Mouse (Mus musculus) right cerebral cortex, adult 18-20 months (tissue): ENCODE results near the gene Dmkn.

Experiments used
- DNase-seq: peaks from one replicate; pipeline ENCODE4 v3.0.0; 2022; ENCODE audit warnings: mixed read lengths

The Dmkn gene

GRCm38 (mm10) chr7:30765173-30765572, 1.6 kb downstream of the Dmkn start:
- DNase-seq: no peak

DNA sequence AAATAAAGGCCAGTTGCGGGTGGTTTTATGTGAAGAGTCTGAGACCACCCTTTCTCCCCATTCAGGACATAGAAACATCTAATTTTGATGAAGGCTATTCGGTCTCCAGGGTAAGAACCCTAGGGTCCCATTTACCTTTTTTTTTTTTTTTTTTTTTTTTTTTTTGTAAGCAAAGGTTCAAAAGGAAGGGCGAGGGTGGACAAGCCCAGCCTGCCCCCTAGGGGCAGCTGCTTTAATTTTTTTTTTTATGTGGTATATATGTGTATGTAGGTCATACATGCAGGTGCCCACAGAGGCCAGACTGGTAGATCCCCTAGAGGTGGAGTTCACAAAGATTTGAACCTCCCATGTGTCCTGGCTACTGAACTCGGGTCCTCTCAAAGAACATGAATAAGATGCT, 2.9 kb downstream of the Dmkn start:
- DNase-seq: no peak

DNA sequence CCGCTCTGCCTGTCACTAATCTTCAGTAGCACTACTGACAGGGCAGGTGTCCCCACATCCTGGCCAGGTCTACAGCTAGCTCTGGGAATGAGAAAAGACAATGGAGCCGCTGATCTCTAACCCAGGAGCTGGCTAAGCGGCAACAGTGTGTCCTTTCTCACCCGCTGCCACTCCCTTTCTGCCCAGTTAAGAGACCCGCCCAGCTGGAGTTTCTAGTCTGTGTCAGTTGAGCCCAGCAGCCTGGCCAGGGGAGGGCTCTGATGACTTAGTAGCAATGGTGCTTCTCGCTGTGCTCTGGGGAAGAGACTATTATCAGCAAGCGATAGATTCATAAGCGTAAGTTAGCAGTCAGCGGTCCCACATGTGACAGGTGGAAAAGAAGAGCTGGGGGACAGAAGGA, 5.7 kb downstream of the Dmkn start:
- DNase-seq: no peak

DNA sequence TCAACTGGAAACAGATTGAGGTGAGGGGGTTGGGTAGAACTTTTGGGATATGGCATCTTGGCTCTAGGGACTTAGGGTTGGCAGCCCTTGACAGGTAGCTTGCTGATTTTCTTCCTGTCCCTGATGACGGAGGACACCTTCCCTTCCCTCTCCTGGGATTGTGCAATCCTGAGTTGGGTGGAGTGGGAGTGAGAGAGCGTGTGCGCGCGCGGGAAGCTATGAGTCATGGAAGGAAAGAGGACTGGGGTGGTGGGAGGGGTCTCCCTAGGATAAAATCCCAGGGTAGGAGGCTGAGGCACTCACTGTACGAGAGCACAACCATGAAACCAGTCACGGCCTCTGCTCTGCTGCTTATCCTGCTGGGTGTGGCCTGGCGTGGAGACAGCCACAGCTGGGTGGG, 12.5 kb downstream of the Dmkn start:
- DNase-seq: peak; percentile 48

DNA sequence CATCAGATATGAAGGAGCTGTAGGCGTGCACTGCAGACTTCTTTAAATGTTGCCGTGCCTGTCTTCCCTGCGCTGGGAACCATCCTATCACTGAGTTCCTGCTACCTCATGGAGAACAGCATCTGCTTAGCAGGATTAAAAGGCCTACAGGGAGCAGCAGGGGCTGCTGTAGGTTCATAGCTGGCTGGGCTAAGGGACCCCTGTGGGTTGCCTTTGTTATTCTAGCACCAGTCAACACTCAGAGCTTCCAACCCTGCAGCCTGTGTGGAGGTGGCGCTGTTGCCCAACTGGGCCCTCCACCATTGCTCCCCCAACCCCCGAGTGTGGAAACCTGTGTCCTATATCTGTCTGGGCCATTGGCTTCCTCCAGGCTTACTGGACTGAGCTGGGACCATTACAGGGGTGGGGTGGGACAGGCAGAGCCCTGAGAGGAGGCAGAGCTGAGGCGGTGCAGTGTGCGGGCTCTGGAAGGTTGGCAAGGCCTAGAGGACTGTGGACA, 13.6 kb downstream of the Dmkn start:
- DNase-seq: no peak

DNA sequence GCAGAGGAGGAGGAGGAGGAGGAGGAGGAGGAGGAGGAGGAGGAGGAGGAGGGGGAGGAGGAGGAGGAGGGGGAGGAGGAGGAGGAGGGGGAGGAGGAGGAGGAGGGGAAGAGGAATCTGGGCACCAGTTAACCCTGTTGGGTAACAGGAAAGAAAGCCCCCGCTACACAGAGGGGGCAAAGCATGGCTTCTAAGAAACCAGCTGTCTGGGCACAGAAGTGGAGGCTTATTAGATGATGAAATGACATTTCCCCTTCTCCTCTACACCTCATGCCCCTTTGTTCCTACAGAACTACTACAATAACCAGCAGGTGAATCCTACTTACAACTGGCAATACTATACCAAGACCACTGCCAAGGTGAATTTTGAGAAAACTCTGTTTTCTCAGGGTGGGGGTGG, 14.4 kb downstream of the Dmkn start:
- DNase-seq: no peak

GRCm38 (mm10) chr7:30781792-30782191, 18.2 kb downstream of the Dmkn start:
- no peak for DNase-seq

DNA sequence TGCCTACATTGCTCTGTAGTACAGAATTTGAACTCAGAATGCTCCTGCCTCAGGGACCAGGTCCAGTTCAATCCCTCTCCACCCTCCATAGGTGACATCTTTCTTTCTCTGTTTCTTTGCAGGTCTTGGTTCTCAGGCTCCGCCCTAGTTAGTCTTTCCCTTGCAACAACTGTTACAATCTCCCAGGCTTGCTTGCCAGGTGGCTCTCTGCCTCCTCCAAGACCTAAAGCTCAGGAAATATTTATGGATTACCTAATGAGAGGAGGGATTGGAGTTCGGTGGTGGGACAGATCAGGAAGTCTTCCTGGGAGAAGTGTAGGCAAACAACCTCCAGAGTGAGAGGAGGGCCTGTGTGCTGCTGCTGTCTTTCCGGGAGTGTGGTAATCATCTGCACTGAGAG, 19.1 kb downstream of the Dmkn start:
- DNase-seq: no peak

DNA sequence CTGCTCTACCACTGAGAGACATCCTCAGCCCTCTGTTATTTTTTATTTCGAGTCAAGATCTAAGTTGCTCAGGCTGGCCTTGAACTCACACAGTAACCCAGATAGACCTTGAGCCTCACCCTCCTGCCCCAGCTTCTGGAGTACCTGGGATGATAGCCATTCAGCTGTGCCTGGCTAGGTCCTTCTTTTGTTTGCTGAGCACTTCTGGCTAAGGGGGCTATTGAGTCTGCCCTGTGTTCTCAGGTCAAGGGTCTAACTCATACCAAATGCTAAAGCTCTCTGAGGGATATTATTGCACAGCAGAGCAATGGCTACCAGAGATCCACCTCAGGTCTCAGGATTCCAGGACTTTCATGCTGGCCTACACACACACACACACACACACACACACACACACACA, 21.6 kb downstream of the Dmkn start:
- DNase-seq: no peak

GRCm38 (mm10) chr7:30785721-30786546, 22.4 kb downstream of the Dmkn start:
- DNase-seq: no peak

DNA sequence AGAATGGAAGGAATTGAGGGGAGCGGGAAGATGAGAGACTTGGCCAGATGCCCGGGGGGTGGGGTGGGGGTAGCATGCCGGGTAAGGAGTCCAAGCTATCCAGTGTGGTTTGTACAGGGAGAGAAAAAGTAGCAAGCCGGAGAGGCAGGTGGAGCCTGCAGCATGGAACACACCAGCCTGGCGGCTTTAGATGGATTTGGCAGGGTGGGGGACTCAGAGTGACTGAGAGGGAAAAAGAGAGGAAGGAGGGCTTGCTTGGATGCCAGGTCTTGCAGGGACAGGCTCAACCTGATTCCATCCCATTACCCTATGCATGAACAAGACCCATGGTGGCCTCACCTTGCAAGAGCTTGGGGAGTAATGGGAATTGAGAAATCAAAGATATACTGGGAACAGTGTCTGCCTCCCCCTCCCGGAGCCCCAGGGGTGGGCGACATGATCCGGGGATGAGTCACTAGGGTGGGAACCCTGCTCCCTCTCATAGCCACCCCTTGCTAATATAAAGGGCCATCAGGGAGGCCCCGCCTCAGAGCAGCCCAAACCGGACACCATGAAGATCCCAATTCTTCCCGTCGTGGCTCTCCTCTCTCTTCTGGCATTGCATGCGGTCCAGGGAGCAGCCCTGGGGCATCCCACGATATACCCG, 23.9 kb downstream of the Dmkn start, which contains the start of gene Krtdap:
Krtdap (plus strand) TSS at position 520 of the 646 bp plus-strand sequence.
- no peak for DNase-seq

GRCm38 (mm10) chr7:30790141-30790540, 26.6 kb downstream of the Dmkn start:
- no peak for DNase-seq

DNA sequence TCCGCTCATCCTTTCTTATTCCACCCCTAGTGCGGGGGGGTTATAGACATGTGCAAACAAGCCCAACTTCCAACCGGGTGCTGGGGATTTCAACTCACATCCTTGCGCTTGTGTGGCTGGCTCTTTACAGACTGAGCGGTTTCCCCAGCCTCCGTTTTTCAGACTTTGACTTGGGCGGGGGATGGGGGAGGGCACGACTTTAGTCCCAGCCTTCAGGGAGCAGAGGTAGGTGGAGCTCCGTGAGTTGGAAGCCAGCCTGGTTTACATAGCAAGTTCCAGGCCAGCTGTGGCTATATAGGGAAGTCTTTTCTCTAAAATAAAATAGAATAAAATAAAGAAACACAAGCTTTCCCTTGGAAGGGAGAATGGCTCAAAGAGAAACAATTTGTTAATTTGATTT, 28.4 kb downstream of the Dmkn start:
- DNase-seq: no peak

DNA sequence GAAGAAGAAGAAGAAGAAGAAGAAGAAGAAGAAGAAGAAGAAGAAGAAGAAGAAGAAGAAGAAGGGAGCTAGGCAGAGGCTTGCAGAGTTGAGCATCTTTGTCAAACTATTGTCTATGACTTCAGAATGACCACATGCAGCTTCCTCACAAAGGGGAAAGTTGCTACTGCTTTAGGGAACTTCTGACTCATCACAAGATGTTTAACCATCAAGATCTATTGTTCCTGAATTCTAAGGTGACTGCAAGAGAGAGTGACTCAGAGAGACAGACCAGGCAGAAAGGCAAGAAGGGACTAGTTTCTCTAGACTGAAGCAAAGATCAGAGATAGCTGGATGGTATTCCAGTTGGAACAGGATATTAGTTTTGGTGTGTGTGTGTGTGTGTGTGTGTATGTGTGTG, 31.4 kb downstream of the Dmkn start:
- no peak for DNase-seq

DNA sequence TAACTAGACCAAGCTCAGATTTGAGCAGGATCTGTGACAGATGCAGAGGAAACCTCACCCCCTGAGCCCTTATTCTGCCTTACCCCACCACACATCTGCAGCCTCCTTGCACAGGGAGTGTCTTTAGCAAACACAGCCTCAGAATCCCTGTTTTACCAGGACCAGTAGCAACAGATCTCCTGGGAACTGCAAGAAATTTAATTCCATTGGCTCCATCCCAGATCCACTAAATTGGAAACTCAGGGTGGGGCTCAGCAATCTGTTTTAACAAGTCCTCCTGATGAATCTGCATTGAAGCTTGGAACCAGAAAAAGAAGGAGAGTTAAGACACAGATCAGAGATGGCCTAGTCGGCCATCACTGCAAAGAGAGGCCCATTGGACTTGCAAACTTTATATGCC, 33.2 kb downstream of the Dmkn start:
- DNase-seq: peak; percentile 33

GRCm38 (mm10) chr7:30800653-30801052, 37.1 kb downstream of the Dmkn start:
- DNase-seq: no peak

GRCm38 (mm10) chr7:30803256-30803655, 39.7 kb downstream of the Dmkn start:
- DNase-seq: no peak

GRCm38 (mm10) chr7:30804026-30804715, 40.6 kb downstream of the Dmkn start:
- no peak for DNase-seq

DNA sequence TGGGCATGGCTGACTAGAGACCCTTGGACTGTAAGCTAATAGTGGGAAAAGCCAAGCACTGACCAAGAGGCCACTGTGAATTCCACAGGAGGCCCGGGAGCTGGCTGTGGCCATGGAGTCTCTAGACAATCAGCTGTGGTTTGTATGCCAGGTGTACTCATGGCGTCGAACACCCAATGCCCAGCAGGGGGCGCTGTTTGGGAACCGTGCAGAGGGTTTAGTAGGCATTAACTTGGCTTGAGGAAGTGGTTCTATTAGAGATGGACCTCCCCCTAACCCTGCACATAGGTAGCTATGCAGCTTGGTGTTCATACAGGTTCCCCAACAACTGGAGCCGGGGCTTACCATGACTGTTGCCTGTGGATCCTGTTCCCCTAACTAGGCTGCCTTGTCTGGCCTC, 42.4 kb downstream of the Dmkn start:
- DNase-seq: no peak

DNA sequence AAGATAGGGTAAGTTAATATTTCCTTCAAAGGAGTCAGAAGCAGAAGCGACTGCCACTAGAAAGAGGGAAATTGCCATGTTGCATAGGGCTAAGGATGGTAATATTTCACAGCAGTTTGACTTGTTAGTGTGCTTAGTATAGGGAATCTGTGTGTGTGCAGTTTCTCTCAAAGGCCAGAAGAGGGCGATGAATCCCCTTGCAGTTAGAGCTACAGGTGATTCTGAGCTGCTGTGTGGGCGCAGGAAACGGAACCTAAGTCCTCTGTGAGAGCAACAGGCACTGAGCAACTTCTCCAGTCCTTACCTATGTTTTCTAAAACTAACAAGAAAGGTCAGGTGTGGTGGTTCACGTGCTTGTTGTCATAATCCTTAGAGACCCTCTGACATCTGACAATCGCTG, 46.8 kb downstream of the Dmkn start:
- no peak for DNase-seq

DNA sequence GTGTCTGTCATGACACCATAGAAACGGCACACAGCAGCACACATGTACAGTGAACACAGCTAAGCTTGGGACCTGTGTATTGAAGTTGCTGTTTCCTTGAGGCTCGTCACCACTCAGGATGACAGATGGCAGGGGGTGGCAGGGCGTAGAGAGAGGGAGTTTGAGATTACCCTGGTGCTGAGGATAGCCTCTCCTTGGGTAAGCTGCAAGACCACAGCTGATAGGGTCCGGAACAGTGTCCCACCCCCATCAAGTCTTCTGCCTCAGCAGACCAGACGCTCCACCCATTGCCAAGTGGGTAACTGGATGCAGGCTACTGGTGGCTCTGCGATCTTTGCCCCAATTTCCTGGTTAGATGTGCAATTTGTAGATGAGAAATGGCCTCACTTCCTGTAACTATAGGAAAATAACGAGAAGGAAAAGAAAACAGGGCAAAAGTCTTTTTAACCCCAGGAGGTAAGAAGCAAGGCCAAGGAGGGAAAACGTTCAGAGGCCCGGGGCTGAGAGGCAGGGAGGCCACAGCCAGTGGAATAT, 48.3 kb downstream of the Dmkn start:
- DNase-seq: no peak

GRCm38 (mm10) chr7:30812291-30812807, 48.8 kb downstream of the Dmkn start:
- DNase-seq: no peak

DNA sequence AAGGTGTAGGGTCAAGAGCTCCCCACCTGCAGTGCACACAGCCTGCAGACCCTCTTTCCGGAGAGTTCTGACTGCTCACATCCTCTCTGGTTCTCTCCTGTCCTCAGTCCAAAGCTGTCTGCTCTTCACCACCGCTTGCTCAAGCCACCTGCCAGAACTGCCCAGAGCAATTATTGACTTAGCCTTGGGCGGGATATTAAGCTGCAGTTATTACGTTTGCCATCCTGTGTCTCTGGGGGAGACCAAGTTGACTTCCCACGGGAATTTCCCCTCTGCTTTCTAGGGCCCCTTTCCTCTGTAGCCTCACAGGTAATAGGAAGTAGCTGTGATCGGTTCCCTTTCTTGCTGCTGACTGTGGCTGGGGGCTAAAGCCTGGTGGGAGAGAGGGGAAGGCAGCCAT, 56.6 kb downstream of the Dmkn start:
- DNase-seq: no peak
